Mouse (Mus musculus) stomach, embryonic 14.5 days (tissue): ENCODE results near the gene Acot13. TPM values are rescaled to one million over a fixed set of nuclear protein-coding genes. Genes with fewer than 3 reads are reported as not detected.
A peak's percentile ranks its signal among the peaks of the same experiment; 100 is the strongest.
"Not testable (repeated sequence)": the region's sequence is repeated elsewhere in the genome, so short reads cannot be mapped to it uniquely, and the experiment has no call there.

Experiments
- ATAC-seq: fragments of 200-750 bp; cut with Nextera tagmentation; 2 replicates; pipeline ENCODE4 v1.8.0; 2017; ENCODE audit warnings: low read depth, moderate TSS enrichment; ENCODE audit not compliant: insufficient number of reproducible peaks, insufficient read depth, low FRiP score
- H3K27ac ChIP-seq: fragments of 300-500 bp; sonication (generic); 2 replicates; pipeline ENCODE4 v1.5.1; 2014; ENCODE audit warnings: mild to moderate bottlenecking, low read length, moderate library complexity, mixed read lengths
- H3K27me3 ChIP-seq: fragments of 300-500 bp; sonication (generic); 2 replicates; pipeline ENCODE4 v1.6.1; 2014; ENCODE audit warnings: low read length, control low read depth, mixed read lengths; ENCODE audit not compliant: control insufficient read depth, insufficient read depth
- H3K36me3 ChIP-seq: fragments of 300-500 bp; sonication (generic); 2 replicates; pipeline ENCODE4 v1.6.1; 2014; ENCODE audit warnings: mild to moderate bottlenecking, control low read depth, low read length, moderate library complexity, mixed read lengths; ENCODE audit not compliant: control insufficient read depth, insufficient read depth
- H3K4me1 ChIP-seq: fragments of 300-500 bp; sonication (generic); 2 replicates; pipeline ENCODE4 v1.6.1; 2014; ENCODE audit warnings: low read length, control low read depth, mixed read lengths; ENCODE audit not compliant: control insufficient read depth, insufficient read depth
- H3K4me2 ChIP-seq: fragments of 300-500 bp; sonication (generic); replicated peaks from 2 replicates; pipeline ENCODE4 v1.6.1; 2014; ENCODE audit warnings: low read depth, low read length, control low read depth
- H3K4me3 ChIP-seq: fragments of 300-500 bp; sonication (generic); 2 replicates; pipeline ENCODE4 v1.5.1; 2014; ENCODE audit warnings: low read depth, low read length, control low read depth
- H3K9ac ChIP-seq: fragments of 300-500 bp; sonication (generic); replicated peaks from 2 replicates; pipeline ENCODE4 v1.6.1; 2014; ENCODE audit warnings: low read depth, mild to moderate bottlenecking, control low read depth, low read length, moderate library complexity, mixed read lengths
- H3K9me3 ChIP-seq: fragments of 300-500 bp; sonication (generic); 2 replicates; pipeline ENCODE4 v1.6.1; 2016; ENCODE audit warnings: low read depth, low read length, control low read depth; ENCODE audit not compliant: control insufficient read depth
- WGBS: fragments of 180-500 bp; shearing (Covaris S2); extraction: QIAGEN DNeasy Blood & Tissue Kit; methylation state at CpG from one replicate; pipeline ENCODE4 v1.1.7; 2014; 5-methylcytosine and 5-hydroxymethylcytosine counted together
- polyA plus RNA-seq: library from polyadenylated mRNA; unstranded; fragments of >200 nt; fragmentation: Nextera tagmentation; extraction: Ambion mirVana; gene quantifications from 2 replicates; pipeline ENCODE4 v1.2.1, GENCODE M21; 2014

Acot13 gene
- polyA plus RNA-seq, 1 experiment from 2014 or later = 84.6 TPM

GRCm38 (mm10) chr13:24839831-24840230 lies 8.5 kb upstream of the Acot13 start:
- Histone ChIP-seq H3K9me3 (no peaks in the 10 kb centered on the region), H3K4me2 (no peak overlapping the region), H3K36me3 (peaks cover 16% of the 10 kb centered on the region; the same call in 1 of the 2 replicates), H3K4me1 (peaks cover 2% of the 10 kb centered on the region; the same call in 1 of the 2 replicates), H3K27ac (no peak overlapping the region), H3K4me3 (no peak overlapping the region), H3K27me3 (no peaks in the 10 kb centered on the region), H3K9ac (no peak overlapping the region)
- WGBS = 74% methylated on average over 3 of the region's 3 CpGs
- ATAC-seq = no peak

GRCm38 (mm10) chr13:24837765-24838164 lies 6.4 kb upstream of the Acot13 start:
- H3K4me2 ChIP-seq, H3K9me3 ChIP-seq, H3K9ac ChIP-seq, H3K27me3 ChIP-seq, H3K4me3 ChIP-seq, ATAC-seq, H3K27ac ChIP-seq: not testable (repeated sequence)
- peaks cover 14% of the 10 kb centered on the region for H3K4me1 ChIP-seq
- WGBS = 94% methylated on average over 8 of the region's 8 CpGs
- H3K36me3 ChIP-seq = peaks cover 16% of the 10 kb centered on the region; the same call in 1 of the 2 replicates

GRCm38 (mm10) chr13:24832811-24833155 lies 1.4 kb upstream of the Acot13 start:
- Histone ChIP-seq H3K9me3 (no peaks in the 10 kb centered on the region), H3K36me3 (no peaks in the 10 kb centered on the region; the same call in 1 of the 2 replicates), H3K4me2 (peak overlapping the region; percentile 74), H3K4me1 (peaks cover 18% of the 10 kb centered on the region), H3K27ac (no peak overlapping the region), H3K4me3 (peak overlapping the region; percentile 76), H3K9ac (peak overlapping the region; percentile 94), H3K27me3 (no peaks in the 10 kb centered on the region)
- ATAC-seq = no peak
- 20% methylated on average over 2 of the region's 2 CpGs for WGBS

- 2% methylated on average over 21 of the region's 21 CpGs for WGBS
- peaks cover 18% of the 10 kb centered on the region for H3K4me1 ChIP-seq
- peak overlapping the region; percentile 74 for H3K4me2 ChIP-seq
- H3K9me3 ChIP-seq = no peaks in the 10 kb centered on the region
- H3K4me3 ChIP-seq = peak overlapping the region; percentile 76
- ATAC-seq = no peak
- no peaks in the 10 kb centered on the region; the same call in 1 of the 2 replicates for H3K36me3 ChIP-seq
- no peaks in the 10 kb centered on the region for H3K27me3 ChIP-seq
- H3K9ac ChIP-seq = peak overlapping the region; percentile 94
- H3K27ac ChIP-seq = peak overlapping the region; percentile 94
Measured at GRCm38 (mm10) chr13:24832131-24832810, 931 bp upstream of the Acot13 start.

GRCm38 (mm10) chr13:24830756-24831352 lies 486 bp downstream of the Acot13 start:
- H3K4me1 ChIP-seq = peaks cover 18% of the 10 kb centered on the region
- no peaks in the 10 kb centered on the region for H3K9me3 ChIP-seq
- peak overlapping the region; percentile 35; the same call in 1 of the 2 replicates for H3K27ac ChIP-seq
- ATAC-seq = no peak
- H3K27me3 ChIP-seq = no peaks in the 10 kb centered on the region
- peak overlapping the region; percentile 76 for H3K4me3 ChIP-seq
- peak overlapping the region; percentile 94 for H3K9ac ChIP-seq
- no peaks in the 10 kb centered on the region for H3K36me3 ChIP-seq
- H3K4me2 ChIP-seq = peak overlapping the region; percentile 57
- 2% methylated on average over 20 of the region's 20 CpGs for WGBS

- Histone ChIP-seq H3K9ac (no peak overlapping the region), H3K27ac (no peak overlapping the region), H3K4me3 (no peak overlapping the region), H3K4me2 (no peak overlapping the region), H3K36me3 (no peaks in the 10 kb centered on the region), H3K9me3 (no peaks in the 10 kb centered on the region), H3K4me1 (no peaks in the 10 kb centered on the region), H3K27me3 (no peaks in the 10 kb centered on the region)
- ATAC-seq = no peak
- WGBS = 78% methylated on average over 7 of the region's 7 CpGs
Measured at GRCm38 (mm10) chr13:24826116-24826515, 5.2 kb downstream of the Acot13 start.

- Histone ChIP-seq H3K27ac (no peak overlapping the region), H3K4me1 (no peaks in the 10 kb centered on the region), H3K4me2 (no peak overlapping the region), H3K36me3 (no peaks in the 10 kb centered on the region), H3K4me3 (no peak overlapping the region), H3K9ac (no peak overlapping the region), H3K27me3 (no peaks in the 10 kb centered on the region), H3K9me3 (no peaks in the 10 kb centered on the region)
- no peak for ATAC-seq
- WGBS = 81% methylated on average over 4 of the region's 4 CpGs
Measured at GRCm38 (mm10) chr13:24825587-24825986, 5.8 kb downstream of the Acot13 start.

GRCm38 (mm10) chr13:24824647-24825046 lies 6.7 kb downstream of the Acot13 start:
- Histone ChIP-seq H3K9me3 (no peaks in the 10 kb centered on the region), H3K4me3 (no peak overlapping the region), H3K27me3 (no peaks in the 10 kb centered on the region), H3K4me2 (no peak overlapping the region), H3K27ac (no peak overlapping the region), H3K4me1 (no peaks in the 10 kb centered on the region), H3K9ac (no peak overlapping the region), H3K36me3 (no peaks in the 10 kb centered on the region; the same call in 1 of the 2 replicates)
- 91% methylated on average over 4 of the region's 4 CpGs for WGBS
- ATAC-seq = no peak
